9 mouse cellular contexts compared by ENCODE assay signal in the genomic region with DNA sequence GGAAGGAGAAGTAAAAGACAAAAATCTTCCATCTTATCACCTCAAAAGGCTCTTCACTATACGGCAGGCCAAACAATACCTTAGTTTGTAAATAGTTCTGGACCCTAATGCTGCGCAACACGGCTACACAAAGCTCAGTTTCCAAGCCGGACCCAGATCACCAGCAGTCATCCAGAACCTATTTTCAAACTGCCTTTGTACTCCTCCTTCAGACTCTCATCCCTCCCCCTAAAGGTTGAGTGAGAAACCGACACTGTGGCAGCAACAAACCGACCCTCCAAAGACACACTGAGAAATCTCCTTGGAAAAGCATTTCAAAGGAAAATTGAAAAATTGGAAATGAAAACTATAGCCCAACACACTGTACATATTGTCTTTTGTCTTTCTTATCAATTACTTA. TPM values are rescaled to one million over a fixed set of nuclear protein-coding genes. Genes with fewer than 3 reads are reported as not detected.
DNase-seq lines count a peak whose midpoint lies in the region; ATAC-seq and TF ChIP-seq lines count a peak whose summit lies in the region.
"Had no signal": no experiment of that assay in that cellular context is flagged by ENCODE, and none has a peak within 500 bp of the region (broad histone marks: within the 10 kb centered on the region; RNA-seq: fewer than 3 reads in every experiment).

No protein-coding gene starts in this region.

- intact Hi-C loops in heart, adult 2 months (cut with DNase I) = no loop called here
- intact Hi-C loops in heart, postnatal 36 days (cut with DNase I) = no loop called here

- WGBS in heart, adult 2 months = 6% methylated on average over 6 of the region's 6 CpGs
- WGBS in forebrain, embryonic 15.5 days = 21% methylated on average over 6 of the region's 6 CpGs
- WGBS in liver, postnatal 0 days (ENCODE audit: insufficient replicate concordance) = 40% methylated on average over 6 of the region's 6 CpGs

- ATAC-seq in forebrain, embryonic 15.5 days (replicated peaks) = no peak
- ATAC-seq in liver, postnatal 0 days = no peak

- H3K27ac ChIP-seq in heart, adult 2 months = peak overlapping the region; percentile 85
- 0 out of 2 replicates have a peak overlapping the region, but pooled peaks have one; percentile 19 for H3K27ac ChIP-seq in ES-Bruce4 (ENCODE audit: insufficient read depth, low read length)
- H3K27ac ChIP-seq in forebrain, embryonic 15.5 days (replicated peaks) = peak overlapping the region; percentile 38
- H3K27ac ChIP-seq in liver, postnatal 0 days (ENCODE audit: low read depth) = 0 out of 2 replicates have a peak overlapping the region, but pooled peaks have one; percentile 11

- H3K79me2 ChIP-seq in heart, adult 2 months (replicated peaks; ENCODE audit: control insufficient read depth, insufficient read depth, low read length) = peaks cover 8% of the 10 kb centered on the region; the same call in 1 of the 2 replicates

- H3K36me3 ChIP-seq in heart, adult 2 months (ENCODE audit: control insufficient read depth, insufficient read depth, low read length) = peaks cover 40% of the 10 kb centered on the region
- no peaks in the 10 kb centered on the region for H3K36me3 ChIP-seq in ES-Bruce4 (ENCODE audit: control insufficient read depth, insufficient read depth, low read length, poor library complexity, severe bottlenecking)
- H3K36me3 ChIP-seq in forebrain, embryonic 15.5 days = no peaks in the 10 kb centered on the region
- H3K36me3 ChIP-seq in liver, postnatal 0 days (replicated peaks; ENCODE audit: insufficient read depth, low read length) = no peaks in the 10 kb centered on the region

- DNase-seq in heart, adult 2 months = no peak
- DNase-seq in heart, postnatal 36 days = no peak
- no peak for DNase-seq in liver, postnatal 0 days
- no peak for DNase-seq in urinary bladder, adult 18-20 months (ENCODE audit: low spot score in 2 of 2)
- DNase-seq in cerebellum, adult 11 months = no peak
- no peak for DNase-seq in left cerebral cortex, adult 18-20 months (ENCODE audit: low spot score in 2 of 2)

- TF ChIP-seq EP300 in heart, adult 2 months (IDR thresholded peaks at IDR 0.05; ENCODE audit: insufficient read depth, low read depth, low read length) = no peak
- TF ChIP-seq EP300 in ES-Bruce4 (IDR thresholded peaks at IDR 0.05; ENCODE audit: insufficient read depth, low read depth, low read length) = no peak
- no peak for TF ChIP-seq EP300 in liver, postnatal 0 days (IDR thresholded peaks at IDR 0.05; ENCODE audit: low read depth)

- no peak for TF ChIP-seq POLR2A in heart, adult 2 months (IDR thresholded peaks at IDR 0.05; ENCODE audit: insufficient read depth, low read depth, low read length)
- TF ChIP-seq POLR2A in ES-Bruce4 (IDR thresholded peaks at IDR 0.05; ENCODE audit: insufficient read depth, low read length) = no peak

- peaks cover 10% of the 10 kb centered on the region for H3K4me1 ChIP-seq in heart, adult 2 months (ENCODE audit: control insufficient read depth, insufficient read depth, low read length)
- H3K4me1 ChIP-seq in ES-Bruce4 (ENCODE audit: control insufficient read depth, insufficient read depth, low read length) = no peaks in the 10 kb centered on the region
- peaks cover 29% of the 10 kb centered on the region for H3K4me1 ChIP-seq in forebrain, embryonic 15.5 days
- peaks cover 29% of the 10 kb centered on the region for H3K4me1 ChIP-seq in liver, postnatal 0 days (ENCODE audit: insufficient read depth)

- H3K4me3 ChIP-seq in heart, adult 2 months = peak overlapping the region; percentile 63
- peak overlapping the region; percentile 50 for H3K4me3 ChIP-seq in ES-Bruce4 (ENCODE audit: low read depth, low read length)
- peak overlapping the region; percentile 63 for H3K4me3 ChIP-seq in forebrain, embryonic 15.5 days
- H3K4me3 ChIP-seq in liver, postnatal 0 days (ENCODE audit: low read depth, low read length) = peak overlapping the region; percentile 73

- peak; percentile 46 for TF ChIP-seq CTCF in heart, adult 2 months (IDR thresholded peaks at IDR 0.05)
- TF ChIP-seq CTCF in ES-Bruce4 (IDR thresholded peaks at IDR 0.05; ENCODE audit: low read depth, low read length) = no peak
- 0 out of 2 replicates have a peak, but pooled peaks have one; percentile 16 for TF ChIP-seq CTCF in liver, postnatal 0 days (IDR thresholded peaks at IDR 0.05; ENCODE audit: low read depth)

- H3K9ac ChIP-seq in heart, adult 2 months (ENCODE audit: low read depth, low read length) = peak overlapping the region; percentile 12
- peak overlapping the region; percentile 60 for H3K9ac ChIP-seq in ES-Bruce4 (ENCODE audit: low read depth, poor library complexity, severe bottlenecking)
- peak overlapping the region; percentile 79 for H3K9ac ChIP-seq in forebrain, embryonic 15.5 days (replicated peaks)
- H3K9ac ChIP-seq in liver, postnatal 0 days (replicated peaks) = peak overlapping the region; percentile 52

- H3K4me2 ChIP-seq in forebrain, embryonic 15.5 days (replicated peaks) = peak overlapping the region; percentile 82
- H3K4me2 ChIP-seq in liver, postnatal 0 days (ENCODE audit: low read depth, low read length) = peak overlapping the region; percentile 74

- no peaks in the 10 kb centered on the region; the same call in 1 of the 2 replicates for H3K9me3 ChIP-seq in ES-Bruce4 (replicated peaks; ENCODE audit: control insufficient read depth, insufficient read depth, low read length, poor library complexity, severe bottlenecking)
- no peaks in the 10 kb centered on the region for H3K9me3 ChIP-seq in forebrain, embryonic 15.5 days
- H3K9me3 ChIP-seq in liver, postnatal 0 days (ENCODE audit: low read length) = no peaks in the 10 kb centered on the region

- H3K27me3 ChIP-seq in heart, adult 2 months (ENCODE audit: control insufficient read depth, insufficient read depth, low read length) = no peaks in the 10 kb centered on the region
- no peaks in the 10 kb centered on the region for H3K27me3 ChIP-seq in ES-Bruce4 (ENCODE audit: control insufficient read depth, insufficient read depth, low read length, poor library complexity, severe bottlenecking)
- H3K27me3 ChIP-seq in forebrain, embryonic 15.5 days = no peaks in the 10 kb centered on the region
- no peaks in the 10 kb centered on the region for H3K27me3 ChIP-seq in liver, postnatal 0 days (ENCODE audit: insufficient read depth, low read length)

RNA-seq across cellular contexts. Expression of a gene that starts 2.2 kb away (rescaled TPM):
- total RNA-seq in heart, adult 2 months (2021) = 10 to 100 TPM; 53.4 to 61.4 TPM
- 26.5 and 54.5 TPM in 2 replicates for polyA plus RNA-seq in heart, adult 2 months (2012; rRNA removed)
- total RNA-seq in heart, postnatal 36 days (2021) = 10 to 100 TPM; 63.0 to 69.4 TPM
- polyA plus RNA-seq in ES-Bruce4 (2011; ENCODE audit: insufficient read depth, insufficient read length, low read depth, missing spikeins) = 239 and 247 TPM in 2 replicates
- polyA plus RNA-seq in forebrain, embryonic 15.5 days (2015; fragmentation: Nextera tagmentation; extraction: Ambion mirVana) = 35.7 and 38.1 TPM in 2 replicates
- polyA plus RNA-seq in liver, postnatal 0 days (2015; fragmentation: Nextera tagmentation; extraction: Ambion mirVana) = 9.0 and 9.5 TPM in 2 replicates
- total RNA-seq in left cerebral cortex, adult 18-20 months (2021) = 10 to 100 TPM; 59.5 to 62.9 TPM

RNA-seq across cellular contexts. Expression of a gene that starts 10.5 kb away (rescaled TPM):
- not detected for total RNA-seq in heart, adult 2 months (2021)
- polyA plus RNA-seq in heart, adult 2 months (2012; rRNA removed) = not detected in 2 replicates
- under 1 TPM in 1 of 2 experiments, not detected in 1; 0.08 TPM for total RNA-seq in heart, postnatal 36 days (2021)
- 1.2 and 2.2 TPM in 2 replicates for polyA plus RNA-seq in ES-Bruce4 (2011; ENCODE audit: insufficient read depth, insufficient read length, low read depth, missing spikeins)
- polyA plus RNA-seq in forebrain, embryonic 15.5 days (2015; fragmentation: Nextera tagmentation; extraction: Ambion mirVana) = 0.36 and 0.41 TPM in 2 replicates
- not detected in 2 replicates for polyA plus RNA-seq in liver, postnatal 0 days (2015; fragmentation: Nextera tagmentation; extraction: Ambion mirVana)
- total RNA-seq in left cerebral cortex, adult 18-20 months (2021) = not detected
- total RNA-seq: common myeloid progenitor, adult 5-6 weeks had no signal

RNA-seq across cellular contexts. Expression of a gene that starts 22.2 kb away (rescaled TPM):
- 10 to 100 TPM; 21.8 to 28.0 TPM for total RNA-seq in heart, adult 2 months (2021)
- 18.0 and 19.6 TPM in 2 replicates for polyA plus RNA-seq in heart, adult 2 months (2012; rRNA removed)
- 10 to 100 TPM; 26.2 to 29.6 TPM for total RNA-seq in heart, postnatal 36 days (2021)
- 194 and 215 TPM in 2 replicates for polyA plus RNA-seq in ES-Bruce4 (2011; ENCODE audit: insufficient read depth, insufficient read length, low read depth, missing spikeins)
- polyA plus RNA-seq in forebrain, embryonic 15.5 days (2015; fragmentation: Nextera tagmentation; extraction: Ambion mirVana) = 251 and 270 TPM in 2 replicates
- polyA plus RNA-seq in liver, postnatal 0 days (2015; fragmentation: Nextera tagmentation; extraction: Ambion mirVana) = 53.6 and 57.6 TPM in 2 replicates
- 10 to 100 TPM; 28.9 to 37.9 TPM for total RNA-seq in left cerebral cortex, adult 18-20 months (2021)

RNA-seq across cellular contexts. Expression of a gene that starts 29.5 kb away (rescaled TPM):
- total RNA-seq in heart, adult 2 months (2021) = 1 to 10 TPM; 5.8 to 5.9 TPM
- polyA plus RNA-seq in heart, adult 2 months (2012; rRNA removed) = not detected in 2 replicates
- total RNA-seq in heart, postnatal 36 days (2021) = 1 to 10 TPM; 3.3 to 8.3 TPM
- polyA plus RNA-seq in ES-Bruce4 (2011; ENCODE audit: insufficient read depth, insufficient read length, low read depth, missing spikeins) = not detected in 2 replicates
- not detected in 2 replicates for polyA plus RNA-seq in forebrain, embryonic 15.5 days (2015; fragmentation: Nextera tagmentation; extraction: Ambion mirVana)
- not detected in 2 replicates for polyA plus RNA-seq in liver, postnatal 0 days (2015; fragmentation: Nextera tagmentation; extraction: Ambion mirVana)
- total RNA-seq in left cerebral cortex, adult 18-20 months (2021) = 1 to 10 TPM; 5.8 to 6.1 TPM

RNA-seq across cellular contexts. Expression of a gene that starts 29.8 kb away (rescaled TPM):
- total RNA-seq in heart, adult 2 months (2021) = 10 to 100 TPM; 11.5 to 14.2 TPM
- polyA plus RNA-seq in heart, adult 2 months (2012; rRNA removed) = 6.8 and 10.4 TPM in 2 replicates
- total RNA-seq in heart, postnatal 36 days (2021) = 10 to 100 TPM; 11.7 to 12.2 TPM
- polyA plus RNA-seq in ES-Bruce4 (2011; ENCODE audit: insufficient read depth, insufficient read length, low read depth, missing spikeins) = 66.1 and 66.6 TPM in 2 replicates
- 51.7 and 54.7 TPM in 2 replicates for polyA plus RNA-seq in forebrain, embryonic 15.5 days (2015; fragmentation: Nextera tagmentation; extraction: Ambion mirVana)
- polyA plus RNA-seq in liver, postnatal 0 days (2015; fragmentation: Nextera tagmentation; extraction: Ambion mirVana) = 12.7 and 13.2 TPM in 2 replicates
- 10 to 100 TPM; 31.4 to 33.8 TPM for total RNA-seq in left cerebral cortex, adult 18-20 months (2021)

Comparison
In these comparisons a context has a peak if more than half of its experiments do, and no peak if none do; other contexts are left out.
1. H3K27ac ChIP-seq: peak in every context shown above with its lines; median percentile 85 in heart, adult 2 months; 38 in forebrain, embryonic 15.5 days; 19 in ES-Bruce4; 11 in liver, postnatal 0 days.
2. H3K9ac ChIP-seq: peak in every context shown above with its lines; median percentile 79 in forebrain, embryonic 15.5 days; 60 in ES-Bruce4; 52 in liver, postnatal 0 days; 12 in heart, adult 2 months.